Mouse (Mus musculus): Measurements from ENCODE around the gene Ifit1bl1.
"Not testable (repeated sequence)": the region's sequence is repeated elsewhere in the genome, so short reads cannot be mapped to it uniquely, and the experiment has no call there.

Ifit1bl1 gene

DNA sequence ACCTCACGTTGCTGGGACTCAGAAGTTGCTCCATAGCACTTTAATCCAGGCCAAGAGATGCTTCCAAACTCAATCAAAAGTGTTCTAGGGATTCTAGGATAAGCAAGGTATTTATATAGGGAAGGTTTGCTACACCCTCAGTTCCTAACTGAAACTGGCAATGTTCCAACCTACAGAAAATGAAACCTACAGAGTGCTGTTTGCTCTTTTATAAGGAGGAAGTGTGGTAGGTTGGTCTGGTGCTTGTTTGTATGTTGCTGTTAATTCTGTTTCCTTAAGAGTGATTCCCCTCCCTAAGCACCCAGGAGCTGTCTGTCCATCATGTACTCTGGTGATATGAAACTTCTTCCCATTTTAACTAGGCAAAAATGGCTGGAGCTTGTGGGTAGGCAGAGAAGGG, at the start of gene Ifit1bl1:
Gene Ifit1bl1 (minus strand): TSS at position 69 of the 400 bp plus-strand sequence.
- not testable (repeated sequence) for DNase-seq (ENCODE audit: low spot score in 2 of 2)

DNA sequence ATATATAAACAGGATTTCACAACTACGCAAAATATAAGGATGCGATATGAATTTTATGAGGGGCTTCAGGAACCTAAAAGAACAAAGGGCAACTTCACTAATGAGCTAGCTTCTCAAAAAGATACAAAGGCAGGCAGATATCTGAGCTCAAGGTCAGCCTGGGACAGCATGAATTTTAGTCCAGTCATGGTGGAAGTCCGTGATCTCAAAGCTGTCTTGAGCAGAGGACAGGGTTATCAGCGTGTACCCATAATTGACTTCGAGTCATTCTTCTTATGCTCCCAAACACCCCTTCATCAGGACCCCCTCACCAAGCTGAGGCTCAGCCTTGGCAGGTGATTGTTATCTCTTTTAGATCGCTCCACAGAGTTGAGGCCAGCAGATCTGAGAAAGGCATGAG, 49.2 kb upstream of the Ifit1bl1 start:
- no peak for DNase-seq (ENCODE audit: low spot score in 2 of 2)

DNA sequence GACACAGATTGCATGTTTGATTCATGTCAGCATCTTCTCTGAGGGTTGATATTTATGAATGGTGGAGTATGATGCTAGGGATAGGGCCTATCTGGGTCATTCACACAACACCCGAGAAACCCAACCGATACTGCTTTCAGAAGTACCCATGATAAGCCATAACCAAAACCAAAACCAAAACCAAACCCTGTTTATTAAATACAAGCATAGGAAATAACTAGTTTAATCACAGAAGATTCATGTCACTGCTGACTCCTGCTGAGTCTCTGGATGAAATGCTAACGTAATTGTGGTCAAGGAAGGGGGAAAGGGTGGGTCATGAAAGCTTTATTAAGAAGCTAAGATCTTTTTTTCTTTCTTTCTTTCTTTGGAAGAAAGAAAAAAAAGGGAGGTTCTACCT, 48.5 kb upstream of the Ifit1bl1 start:
- DNase-seq (ENCODE audit: low spot score in 2 of 2): no peak

DNA sequence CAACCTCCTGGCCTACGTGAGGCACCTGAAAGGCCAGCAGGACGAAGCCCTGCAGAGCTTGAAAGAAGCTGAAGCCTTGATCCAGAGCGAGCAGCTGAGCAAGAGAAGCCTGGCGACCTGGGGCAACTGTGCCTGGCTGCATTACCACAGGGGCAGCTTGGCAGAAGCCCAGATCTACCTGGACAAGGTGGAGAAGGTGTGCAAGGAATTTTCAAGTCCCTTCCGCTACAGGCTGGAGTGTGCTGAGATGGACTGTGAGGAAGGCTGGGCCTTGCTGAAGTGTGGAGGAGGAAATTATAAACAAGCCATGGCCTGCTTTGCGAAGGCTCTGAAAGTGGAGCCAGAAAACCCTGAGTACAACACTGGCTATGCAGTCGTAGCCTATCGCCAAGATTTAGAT, 45.9 kb upstream of the Ifit1bl1 start:
- not testable (repeated sequence) for DNase-seq (ENCODE audit: low spot score in 2 of 2)

DNA sequence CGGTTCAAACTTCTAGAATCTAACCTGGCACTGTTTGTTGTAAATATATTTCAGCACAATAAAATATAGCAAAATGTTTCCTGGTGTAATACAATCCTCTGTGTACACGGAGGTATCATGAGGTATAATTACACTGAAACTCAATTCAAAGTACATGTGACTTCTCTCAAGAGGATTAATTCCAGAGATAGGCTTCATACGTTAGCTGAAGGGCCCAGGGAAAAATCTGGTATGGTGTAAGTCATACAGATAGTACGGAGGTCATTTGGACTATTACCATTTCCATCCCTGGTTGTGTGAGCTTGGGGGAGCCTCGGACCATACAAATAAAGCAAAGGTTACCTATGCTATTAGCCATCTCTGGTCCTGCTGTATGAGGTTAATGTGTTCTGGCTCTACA, 40.9 kb upstream of the Ifit1bl1 start:
- no peak for DNase-seq (ENCODE audit: low spot score in 2 of 2)

DNA sequence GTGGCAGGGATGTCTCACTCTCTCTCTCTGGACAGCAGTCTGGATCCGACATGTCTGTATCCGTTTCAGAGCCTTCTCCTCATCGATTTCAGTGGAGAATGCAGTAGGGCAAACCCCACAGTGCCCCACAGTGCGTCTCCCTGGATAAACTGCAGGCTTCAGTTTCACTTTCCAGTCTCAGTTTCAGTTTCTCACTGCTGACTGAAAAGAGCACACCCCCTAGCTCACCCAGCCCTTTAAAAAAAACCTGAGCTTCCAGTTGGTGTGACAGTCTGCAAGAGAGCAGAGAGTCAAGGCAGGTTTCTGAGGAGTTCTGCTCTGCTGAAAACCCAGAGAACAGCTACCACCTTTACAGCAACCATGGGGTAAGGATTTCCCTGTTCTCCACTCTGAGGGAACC, 38.9 kb upstream of the Ifit1bl1 start, which contains the start of the genes Ifit1bl2 and Ifit1:
Gene Ifit1bl2 (minus strand): TSS at position 121 of the 400 bp plus-strand sequence.
Gene Ifit1 (plus strand): TSS at position 249 of the 400 bp plus-strand sequence.
- DNase-seq (ENCODE audit: low spot score in 2 of 2): no peak

DNA sequence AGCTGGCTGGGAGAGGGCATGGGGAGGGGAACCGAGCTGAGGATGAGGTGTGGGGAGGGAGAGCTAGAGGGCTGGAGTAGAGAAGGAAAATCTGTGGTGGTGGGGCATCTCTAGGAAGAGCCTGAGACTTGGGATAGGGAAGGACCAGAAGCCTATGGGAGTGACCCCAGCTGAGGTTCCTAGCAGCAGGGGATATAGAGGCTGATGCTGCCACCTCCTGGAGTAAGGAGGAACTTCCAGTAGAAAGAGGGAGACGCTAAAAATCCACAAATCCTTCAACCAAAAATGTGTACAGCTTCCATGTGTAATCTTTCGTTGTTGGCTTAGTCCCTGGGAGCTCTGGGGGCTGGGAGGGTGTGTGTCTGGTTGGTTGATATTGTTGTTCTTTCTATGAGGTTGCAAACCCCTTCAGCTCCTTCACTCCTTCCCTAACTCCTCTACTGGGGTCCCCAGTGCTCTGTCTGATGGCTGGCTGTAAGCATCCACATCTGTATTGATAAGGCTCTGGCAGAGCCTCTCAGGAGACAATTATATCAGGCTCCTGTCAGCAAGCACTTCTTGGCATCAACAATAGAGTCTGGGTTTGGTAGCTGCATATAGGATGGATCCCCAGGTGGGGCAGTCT, 35.3 kb upstream of the Ifit1bl1 start:
- peak; percentile 9 to 28 for DNase-seq (ENCODE audit: low spot score in 2 of 2)

DNA sequence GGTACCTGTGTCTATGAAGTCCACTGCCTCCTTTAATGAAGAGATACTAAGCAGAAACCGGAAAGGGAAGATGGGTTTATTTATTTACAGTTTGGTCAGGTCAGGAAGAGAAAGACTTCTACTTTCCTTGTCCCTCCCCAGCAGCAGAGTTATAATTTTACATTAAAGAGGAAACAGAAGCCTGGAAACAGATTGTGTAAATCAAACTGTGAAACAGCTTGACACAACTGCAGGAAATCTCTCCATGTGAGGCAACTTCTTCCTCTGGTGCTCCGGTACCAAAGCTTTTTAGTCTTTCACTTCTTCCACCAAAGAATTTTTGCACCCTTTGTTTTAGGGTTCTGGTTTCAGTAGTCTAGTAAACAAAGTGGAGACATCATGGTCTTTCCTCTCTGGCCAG, 31.7 kb upstream of the Ifit1bl1 start:
- no peak for DNase-seq (ENCODE audit: low spot score in 2 of 2)

DNA sequence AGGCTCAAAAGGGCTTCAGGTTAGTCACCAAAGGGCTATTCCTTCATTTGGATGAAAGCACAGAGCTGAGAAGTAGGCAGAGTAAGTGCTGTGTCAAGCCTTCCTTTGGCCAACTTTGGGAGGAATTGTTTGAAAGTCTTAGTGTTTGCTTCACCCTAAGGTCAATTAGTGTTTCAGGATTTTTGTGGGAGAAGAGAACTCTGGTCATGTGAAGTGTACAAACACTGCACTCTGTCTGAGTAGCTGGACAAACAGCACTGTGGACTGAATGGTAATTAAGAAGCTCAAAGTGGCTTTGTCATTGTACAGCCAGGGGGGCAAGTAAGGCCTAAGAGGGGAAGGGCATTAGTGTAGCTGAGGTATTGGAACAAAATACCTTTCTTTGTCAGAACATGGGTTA, 29.7 kb upstream of the Ifit1bl1 start:
- no peak for DNase-seq (ENCODE audit: low spot score in 2 of 2)

DNA sequence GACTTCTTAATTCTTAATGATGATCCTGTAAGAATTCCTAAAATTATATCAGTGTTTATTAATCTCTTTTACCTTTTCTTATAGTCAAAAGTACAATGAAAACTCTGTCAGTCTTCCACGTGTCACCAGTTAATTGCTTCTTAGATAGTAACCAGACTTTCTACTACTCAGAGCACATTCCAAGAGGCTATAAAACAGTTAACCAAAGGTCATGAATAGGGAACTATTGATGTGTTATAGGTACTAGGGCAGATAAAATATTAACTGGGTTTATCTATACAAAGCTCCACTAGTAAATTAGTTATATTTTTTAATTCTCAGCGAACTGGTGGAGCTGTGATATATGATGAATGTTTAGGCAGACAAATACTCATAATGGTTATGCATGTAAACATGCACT, 25.7 kb upstream of the Ifit1bl1 start:
- DNase-seq (ENCODE audit: low spot score in 2 of 2): no peak

DNA sequence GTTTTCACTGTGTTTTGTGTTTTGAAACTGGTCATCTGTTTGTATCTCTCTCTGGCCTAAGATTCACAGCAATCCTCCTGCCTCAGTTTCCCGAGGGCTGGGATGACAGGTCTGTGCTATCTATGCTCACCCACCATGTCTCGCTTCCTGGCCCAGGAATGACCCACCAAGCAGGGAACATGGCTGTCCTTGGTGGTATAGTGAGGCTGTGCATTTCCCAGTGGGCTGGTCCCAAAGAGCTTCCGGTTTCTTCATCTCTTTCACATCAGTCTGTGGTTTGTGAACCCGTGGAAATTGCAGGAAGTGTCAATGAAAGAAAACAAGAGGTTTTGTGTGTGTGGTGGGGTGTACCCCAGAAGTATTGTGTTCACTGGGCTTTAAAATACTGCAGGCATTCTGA, 22.9 kb upstream of the Ifit1bl1 start:
- no peak for DNase-seq (ENCODE audit: low spot score in 2 of 2)

DNA sequence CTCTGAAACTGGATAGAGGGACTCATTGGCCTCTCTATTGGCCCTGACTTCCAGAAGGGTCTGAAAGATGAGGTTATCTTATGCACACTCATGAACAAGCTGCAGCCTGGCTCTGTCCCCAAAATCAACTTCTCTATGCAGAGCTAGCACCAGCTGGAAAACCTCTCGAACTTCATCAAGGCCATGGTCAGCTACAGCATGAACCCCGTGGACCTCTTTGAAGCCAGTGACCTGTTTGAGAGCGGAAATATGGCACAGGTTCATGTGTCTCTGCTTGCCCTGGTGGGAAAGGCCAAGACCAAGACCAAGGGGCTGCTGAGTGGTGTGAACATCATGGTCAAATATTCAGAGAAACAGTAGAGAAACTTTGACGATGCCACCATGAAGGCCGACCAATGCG, 22.0 kb upstream of the Ifit1bl1 start:
- DNase-seq (ENCODE audit: low spot score in 2 of 2): no peak

DNA sequence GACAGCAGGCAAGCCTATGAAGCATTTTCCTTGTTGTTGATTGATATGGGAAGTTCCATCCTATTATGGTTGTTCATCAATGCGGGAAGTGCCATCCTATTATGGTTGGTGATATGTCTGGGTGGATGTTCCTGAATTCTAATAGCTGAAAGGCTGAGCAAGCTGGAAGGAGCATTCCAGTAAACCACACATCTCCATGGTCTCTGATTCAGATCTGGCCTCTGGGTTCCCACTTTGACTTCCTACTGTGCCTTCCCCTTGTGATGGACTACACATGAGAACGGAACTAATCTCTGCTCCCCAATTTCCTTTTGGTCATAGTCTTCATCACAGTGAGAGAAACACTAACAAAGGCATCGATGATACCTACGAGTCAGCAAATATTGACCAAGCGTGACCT, 19.1 kb upstream of the Ifit1bl1 start:
- no peak for DNase-seq (ENCODE audit: low spot score in 2 of 2)

DNA sequence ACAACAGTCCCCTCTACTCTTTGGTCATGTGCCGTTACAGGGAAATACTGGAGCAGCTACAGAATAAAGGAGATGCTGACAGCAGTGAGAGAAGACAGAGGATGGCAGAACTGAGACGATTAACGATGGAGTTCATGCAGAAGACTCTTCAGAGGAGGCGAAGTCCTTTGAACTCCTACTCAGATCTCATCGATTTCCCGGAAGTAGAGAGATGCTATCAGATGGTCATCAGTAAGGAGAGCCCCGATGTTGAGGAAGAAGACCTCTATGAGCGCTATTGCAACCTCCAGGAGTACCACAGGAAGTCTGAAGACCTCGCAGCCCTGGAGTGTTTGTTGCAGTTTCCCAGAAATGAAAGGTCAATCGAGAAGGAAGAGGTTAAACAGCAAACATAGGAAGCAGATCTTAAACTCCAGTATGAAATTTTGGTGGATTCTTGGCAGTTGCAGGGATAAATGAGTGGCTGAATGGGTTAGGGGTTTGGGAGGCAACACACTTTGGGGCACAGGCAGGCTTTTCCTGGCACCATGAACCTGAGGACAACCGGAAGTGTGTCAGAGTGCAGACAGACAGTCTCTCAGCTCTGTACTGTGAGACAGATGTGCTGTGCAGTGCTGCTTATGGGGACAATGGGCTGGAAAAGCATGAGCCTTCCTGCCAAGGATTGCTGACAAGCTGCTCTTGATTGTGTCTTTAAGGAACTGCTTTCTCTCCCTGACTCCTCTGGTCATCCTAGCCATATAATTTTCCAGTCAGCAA, 10.7 kb upstream of the Ifit1bl1 start:
- DNase-seq (ENCODE audit: low spot score in 2 of 2): not testable (repeated sequence)

DNA sequence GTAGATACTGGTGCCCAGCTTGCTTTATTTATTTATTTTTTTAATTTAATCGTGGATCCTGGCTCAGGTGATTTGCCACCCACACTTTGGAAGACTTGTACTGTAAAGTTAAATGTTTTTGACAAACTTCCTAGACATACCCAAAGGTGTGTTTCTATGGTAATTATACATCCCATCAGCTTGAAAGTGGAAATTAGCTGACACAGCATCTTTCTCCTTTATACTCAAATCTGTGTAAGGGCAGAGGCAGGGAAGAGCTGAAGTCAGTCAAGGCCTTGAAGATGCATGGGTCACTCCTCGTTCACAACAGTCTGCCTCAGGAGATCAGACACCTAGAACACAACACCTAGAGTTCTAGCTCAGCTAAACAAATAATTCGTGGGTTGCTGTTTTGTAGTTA, 8.4 kb upstream of the Ifit1bl1 start:
- DNase-seq (ENCODE audit: low spot score in 2 of 2): not testable (repeated sequence)

DNA sequence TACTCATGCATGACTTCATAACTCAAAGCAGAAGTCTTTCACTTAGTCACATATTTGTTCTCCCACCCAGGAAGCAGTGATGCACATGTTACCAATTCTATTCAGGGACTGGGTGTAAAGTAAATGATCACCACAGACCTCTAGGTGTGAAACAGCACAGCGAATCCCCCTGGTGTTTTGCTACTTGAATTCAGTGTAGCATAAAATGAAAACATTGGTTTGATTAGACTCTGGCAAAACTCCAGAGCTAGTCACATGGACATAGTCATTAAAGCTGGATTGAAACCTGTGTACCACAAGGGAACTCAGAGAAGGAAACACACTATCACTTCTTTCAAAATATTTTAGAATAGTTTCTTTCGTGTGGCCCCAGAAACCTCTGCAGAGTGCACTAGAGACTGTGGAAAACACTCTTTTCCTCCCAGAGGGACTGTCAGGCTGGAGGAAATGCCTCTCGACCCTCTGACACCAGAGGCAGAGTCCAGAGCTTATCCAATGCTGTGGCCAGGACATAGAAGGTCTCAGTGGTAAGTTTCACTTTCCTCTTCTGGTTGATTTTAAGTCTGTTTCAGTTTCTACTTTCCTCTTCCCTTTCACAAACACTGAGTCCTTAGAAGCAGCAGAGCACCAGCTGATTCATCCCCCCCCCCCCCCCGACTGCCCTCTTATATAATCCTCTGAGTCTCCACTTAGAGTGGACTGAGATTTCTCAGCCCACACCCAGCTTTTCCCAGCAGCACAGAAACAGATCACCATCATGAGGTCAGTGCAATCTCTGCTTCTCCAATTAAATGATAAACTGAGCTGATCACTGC, 5.7 kb upstream of the Ifit1bl1 start, which contains the start of gene Ifit3b:
Gene Ifit3b (plus strand): TSS at position 734 of the 815 bp plus-strand sequence.
- DNase-seq (ENCODE audit: low spot score in 2 of 2): not testable (repeated sequence)

DNA sequence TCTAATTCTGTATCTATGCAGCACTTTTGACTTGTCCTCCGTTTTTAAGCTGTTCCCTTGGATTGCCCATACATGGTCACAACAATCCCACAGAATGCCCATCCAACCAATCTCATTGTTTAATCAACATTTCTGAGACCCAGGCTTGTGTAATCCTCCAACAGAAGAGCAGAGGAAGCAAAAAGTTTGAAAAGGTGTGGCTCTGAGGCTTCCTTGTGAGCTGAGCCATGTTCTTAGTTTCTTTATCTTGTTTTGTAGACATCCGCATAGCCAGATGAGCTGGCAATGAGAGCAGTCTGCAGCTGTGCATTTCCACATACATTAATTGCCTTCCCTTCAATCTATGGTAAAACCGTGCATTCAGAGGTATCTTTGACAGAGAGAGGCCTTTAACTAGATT, 3.7 kb upstream of the Ifit1bl1 start:
- no peak for DNase-seq (ENCODE audit: low spot score in 2 of 2)

DNA sequence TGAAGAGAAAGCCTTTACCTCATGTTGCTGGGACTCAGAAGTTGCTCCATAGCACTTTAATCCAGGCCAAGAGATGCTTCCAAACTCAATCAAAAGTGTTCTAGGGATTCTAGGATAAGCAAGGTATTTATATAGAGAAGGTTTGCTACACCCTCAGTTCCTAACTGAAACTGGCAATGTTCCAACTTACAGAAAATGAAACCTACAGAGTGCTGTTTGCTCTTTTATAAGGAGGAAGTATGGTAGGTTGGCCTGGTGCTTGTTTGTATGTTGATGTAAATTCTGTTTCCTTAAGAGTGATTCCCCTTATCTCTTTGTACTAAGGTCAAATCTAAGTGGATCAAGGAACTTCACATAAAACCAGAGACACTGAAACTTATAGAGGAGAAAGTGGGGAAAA, 2.5 kb downstream of the Ifit1bl1 start:
- DNase-seq (ENCODE audit: low spot score in 2 of 2): not testable (repeated sequence)

DNA sequence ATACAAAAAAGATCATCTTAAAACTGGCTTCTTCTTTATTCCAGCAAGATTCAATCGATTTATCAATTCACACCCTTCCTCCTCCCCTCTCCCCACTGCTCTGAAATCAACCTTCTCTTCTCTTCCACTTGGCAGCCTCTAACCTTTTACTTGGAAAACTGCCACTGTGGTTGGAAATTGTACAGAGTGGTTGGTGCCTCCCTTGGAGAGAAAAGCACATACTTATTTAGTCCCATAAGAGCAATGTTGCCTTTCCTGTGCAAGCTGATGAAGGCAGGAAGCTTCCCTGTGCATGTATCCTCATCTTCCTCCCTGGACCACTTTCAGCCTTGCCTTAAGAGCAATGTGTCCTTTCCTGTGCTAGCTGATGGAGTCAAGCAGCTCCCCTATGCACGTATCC, 3.4 kb downstream of the Ifit1bl1 start:
- no peak for DNase-seq (ENCODE audit: low spot score in 2 of 2)

DNA sequence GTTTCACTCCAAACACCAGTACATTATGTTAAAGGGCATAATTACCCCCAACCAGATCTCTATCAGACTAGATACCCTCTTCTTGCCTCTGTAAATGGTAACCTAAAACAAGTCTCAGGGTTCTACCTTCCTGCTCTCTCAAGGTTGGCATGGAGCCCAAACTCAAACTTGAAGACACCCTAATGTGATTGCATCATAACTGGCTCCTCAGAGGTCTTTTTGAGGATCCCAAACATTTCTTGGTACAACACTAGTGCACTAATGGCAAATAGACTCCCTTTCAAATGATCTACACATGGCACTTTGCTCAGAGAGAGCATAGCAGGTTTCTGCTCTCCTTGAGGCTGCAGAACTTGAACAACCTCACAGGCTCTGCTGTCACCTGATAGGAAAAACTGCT, 4.9 kb downstream of the Ifit1bl1 start:
- no peak for DNase-seq (ENCODE audit: low spot score in 2 of 2)

DNA sequence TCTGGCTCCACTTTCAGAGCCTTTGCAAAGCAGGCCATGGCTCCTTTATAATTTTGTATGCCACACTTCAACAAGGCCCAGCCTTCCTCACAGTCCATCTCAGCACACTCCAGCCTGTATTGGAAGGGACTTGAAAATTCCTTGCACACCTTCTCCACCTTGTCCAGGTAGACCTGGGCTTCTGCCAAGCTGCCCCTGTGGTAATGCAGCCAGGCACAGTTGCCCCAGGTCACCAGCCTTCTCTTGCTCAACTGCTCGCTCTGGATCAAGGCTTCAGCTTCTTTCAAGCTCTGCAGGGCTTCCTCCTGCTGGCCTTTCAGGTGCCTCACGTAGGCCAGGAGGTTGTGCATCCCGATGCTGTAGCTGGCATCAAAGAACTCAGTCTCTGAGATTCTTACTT, 7.2 kb downstream of the Ifit1bl1 start:
- not testable (repeated sequence) for DNase-seq (ENCODE audit: low spot score in 2 of 2)

DNA sequence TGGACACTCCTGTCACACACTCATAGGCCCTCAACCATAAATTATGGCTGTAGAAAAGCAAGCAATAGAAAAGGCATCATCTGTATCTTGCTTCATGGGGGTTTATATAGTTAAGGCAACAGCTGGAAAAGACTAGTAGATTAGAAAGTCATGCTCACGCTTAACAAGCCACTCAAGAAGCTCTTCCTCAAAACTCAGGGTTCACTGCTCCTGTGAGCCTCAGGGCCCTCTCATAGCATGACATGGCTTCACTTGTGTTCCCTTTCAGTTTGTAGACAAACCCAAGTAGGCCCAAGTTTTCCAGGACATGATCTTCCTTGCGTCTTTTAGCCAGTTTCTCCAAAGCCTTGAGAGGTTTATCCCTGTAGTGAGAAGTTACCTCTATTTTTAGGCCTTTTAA, 8.3 kb downstream of the Ifit1bl1 start:
- no peak for DNase-seq (ENCODE audit: low spot score in 2 of 2)

All from right cerebral cortex, postnatal 36 days (tissue).